Mouse (Mus musculus): ENCODE data around the gene Hlcs. TPM values are rescaled to one million over a fixed set of nuclear protein-coding genes. Genes with fewer than 3 reads are reported as not detected.
A peak's percentile ranks its signal among the peaks of the same experiment; 100 is the strongest.
"Not testable (repeated sequence)": the region's sequence is repeated elsewhere in the genome, so short reads cannot be mapped to it uniquely, and the experiment has no call there.

Gene Hlcs
- polyA plus RNA-seq, 1 experiment: 12.6 TPM

DNA sequence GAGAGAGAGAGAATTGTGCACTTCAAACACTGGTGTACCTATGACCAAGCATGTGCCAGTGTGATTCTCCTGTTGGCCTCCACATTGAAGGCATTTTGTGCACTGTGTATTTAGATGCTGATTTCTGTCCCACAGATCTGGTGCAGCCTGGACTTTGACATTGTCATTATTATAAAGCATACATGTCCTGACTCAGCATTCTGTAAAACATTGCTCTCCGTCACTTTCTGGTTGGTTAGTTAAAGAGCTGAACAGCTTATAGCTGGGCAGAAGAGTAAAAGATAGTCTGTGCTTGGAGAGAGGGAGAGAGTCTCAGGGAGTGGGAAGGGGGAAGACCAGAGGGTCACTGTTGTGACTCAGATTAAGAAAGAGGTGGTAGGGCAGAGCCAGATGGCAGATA, 32.4 kb upstream of the Hlcs start:
- Histone ChIP-seq H3K27me3 (ENCODE audit: control insufficient read depth, insufficient read depth, low read length, poor library complexity, severe bottlenecking) (no peaks in the 10 kb centered on the region), H3K9ac (ENCODE audit: low read depth, poor library complexity, severe bottlenecking) (no peak overlapping the region), H3K4me1 (ENCODE audit: control insufficient read depth, insufficient read depth, low read length) (no peaks in the 10 kb centered on the region), H3K36me3 (ENCODE audit: control insufficient read depth, insufficient read depth, low read length, poor library complexity, severe bottlenecking) (no peaks in the 10 kb centered on the region), H3K27ac (ENCODE audit: insufficient read depth, low read length) (no peak overlapping the region), H3K9me3 (replicated peaks; ENCODE audit: control insufficient read depth, insufficient read depth, low read length, poor library complexity, severe bottlenecking) (no peaks in the 10 kb centered on the region), H3K4me3 (ENCODE audit: low read depth, low read length) (no peak overlapping the region)
- TF ChIP-seq POLR2A (IDR thresholded peaks at IDR 0.05; ENCODE audit: insufficient read depth, low read length) (no peak), EP300 (IDR thresholded peaks at IDR 0.05; ENCODE audit: insufficient read depth, low read depth, low read length) (no peak), CTCF (IDR thresholded peaks at IDR 0.05; ENCODE audit: low read depth, low read length) (no peak)

DNA sequence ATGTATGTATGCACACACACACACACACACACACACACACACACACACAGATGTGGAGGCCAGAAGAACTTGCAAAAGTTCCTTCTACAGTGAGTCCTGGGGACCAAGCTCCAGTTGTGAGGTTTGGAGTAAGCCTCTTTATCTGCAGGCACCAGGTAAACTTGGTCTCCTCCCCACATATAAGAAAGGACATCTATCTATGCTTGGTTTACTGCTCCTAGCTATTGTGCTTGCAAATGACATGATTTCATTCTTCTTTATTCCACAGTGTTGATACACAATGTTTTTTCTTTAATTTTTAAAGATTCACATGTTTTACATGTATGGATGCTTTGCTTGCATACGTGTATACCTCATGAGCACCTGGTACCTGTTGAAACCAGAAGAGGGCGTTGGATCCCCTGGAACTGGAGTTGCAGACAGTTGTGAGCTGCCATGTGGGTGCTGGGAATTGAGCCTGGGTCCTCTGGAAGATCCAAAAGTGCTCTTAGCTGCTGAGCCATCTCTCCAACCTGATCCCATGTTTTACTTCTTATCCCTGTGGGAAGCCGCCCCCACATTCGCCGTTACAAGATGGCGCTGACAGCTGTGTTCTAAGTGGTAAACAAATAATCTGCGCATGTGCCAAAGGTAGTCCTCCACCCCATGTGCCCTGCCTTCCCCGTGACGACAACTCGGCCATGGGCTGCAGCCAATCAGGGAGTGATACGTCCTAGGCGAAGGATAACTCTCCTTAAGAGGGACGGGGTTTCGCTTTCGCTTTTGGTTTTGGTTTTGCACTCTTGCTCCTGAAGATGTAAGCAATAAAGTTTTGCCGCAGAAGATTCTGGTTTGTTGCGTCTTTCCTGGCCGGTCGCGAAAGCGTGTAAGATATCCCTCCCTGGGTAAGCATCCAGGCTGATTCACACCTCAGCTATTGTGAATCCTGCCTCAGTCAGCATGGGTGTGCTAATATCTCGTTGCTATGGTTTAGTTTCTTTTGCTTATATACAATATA, 26.1 kb upstream of the Hlcs start:
- H3K36me3 ChIP-seq (ENCODE audit: control insufficient read depth, insufficient read depth, low read length, poor library complexity, severe bottlenecking); H3K27me3 ChIP-seq (ENCODE audit: control insufficient read depth, insufficient read depth, low read length, poor library complexity, severe bottlenecking); H3K9ac ChIP-seq (ENCODE audit: low read depth, poor library complexity, severe bottlenecking); H3K4me3 ChIP-seq (ENCODE audit: low read depth, low read length); H3K4me1 ChIP-seq (ENCODE audit: control insufficient read depth, insufficient read depth, low read length); H3K27ac ChIP-seq (ENCODE audit: insufficient read depth, low read length); H3K9me3 ChIP-seq (replicated peaks; ENCODE audit: control insufficient read depth, insufficient read depth, low read length, poor library complexity, severe bottlenecking): not testable (repeated sequence)

DNA sequence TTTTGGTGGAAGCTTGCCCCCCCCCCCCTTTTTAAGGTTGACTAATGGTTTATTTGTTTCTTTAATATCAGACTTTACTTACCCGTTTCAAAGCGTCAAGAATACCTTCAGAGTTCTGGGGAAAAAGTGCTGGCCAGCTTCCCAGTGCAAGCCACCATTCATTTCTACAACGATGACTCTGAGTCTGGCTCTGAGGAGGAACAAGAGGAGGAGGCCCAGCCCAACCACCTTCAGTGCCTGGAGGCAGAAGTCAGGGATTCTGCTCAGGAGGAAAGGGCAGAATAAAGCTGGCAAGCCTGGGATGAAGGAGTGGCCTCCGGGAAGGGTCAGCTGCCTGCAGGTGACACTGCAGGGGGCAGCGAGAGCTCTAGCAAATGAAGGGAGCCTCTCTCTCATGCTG, 22.3 kb upstream of the Hlcs start:
- no peaks in the 10 kb centered on the region for H3K36me3 ChIP-seq (ENCODE audit: control insufficient read depth, insufficient read depth, low read length, poor library complexity, severe bottlenecking)
- H3K9ac ChIP-seq (ENCODE audit: low read depth, poor library complexity, severe bottlenecking): no peak overlapping the region
- TF ChIP-seq CTCF (IDR thresholded peaks at IDR 0.05; ENCODE audit: low read depth, low read length): no peak
- 0 out of 2 replicates have a peak, but pooled peaks cover 2% of the 10 kb centered on the region for H3K9me3 ChIP-seq (replicated peaks; ENCODE audit: control insufficient read depth, insufficient read depth, low read length, poor library complexity, severe bottlenecking)
- no peaks in the 10 kb centered on the region for H3K27me3 ChIP-seq (ENCODE audit: control insufficient read depth, insufficient read depth, low read length, poor library complexity, severe bottlenecking)
- H3K4me3 ChIP-seq (ENCODE audit: low read depth, low read length): no peak overlapping the region
- H3K4me1 ChIP-seq (ENCODE audit: control insufficient read depth, insufficient read depth, low read length): no peaks in the 10 kb centered on the region
- H3K27ac ChIP-seq (ENCODE audit: insufficient read depth, low read length): no peak overlapping the region

DNA sequence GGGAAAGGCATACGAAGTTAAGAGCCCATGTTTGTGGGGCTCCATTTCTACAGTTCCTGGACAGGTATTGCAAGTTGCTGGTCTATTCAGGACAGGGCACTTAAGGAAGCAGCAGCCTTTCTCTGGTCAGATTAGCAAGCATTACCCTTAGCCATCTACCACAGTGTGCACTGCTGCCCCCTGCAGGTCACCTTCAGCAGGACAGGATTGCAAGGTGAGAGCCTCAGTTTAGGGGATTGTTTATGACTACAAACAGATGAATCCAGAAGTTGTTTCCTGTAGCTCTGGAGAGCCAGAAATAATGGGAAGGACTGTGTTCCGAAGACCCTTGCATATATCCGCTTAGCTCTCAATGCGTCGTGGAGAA, 18.5 kb upstream of the Hlcs start:
- TF ChIP-seq CTCF (IDR thresholded peaks at IDR 0.05; ENCODE audit: low read depth, low read length): peak; percentile 94
- TF ChIP-seq POLR2A (IDR thresholded peaks at IDR 0.05; ENCODE audit: insufficient read depth, low read length): no peak
- no peak for TF ChIP-seq EP300 (IDR thresholded peaks at IDR 0.05; ENCODE audit: insufficient read depth, low read depth, low read length)
- Histone ChIP-seq H3K4me3 (ENCODE audit: low read depth, low read length) (no peak overlapping the region), H3K27me3 (ENCODE audit: control insufficient read depth, insufficient read depth, low read length, poor library complexity, severe bottlenecking) (peaks cover 5% of the 10 kb centered on the region; the same call in 1 of the 2 replicates), H3K4me1 (ENCODE audit: control insufficient read depth, insufficient read depth, low read length) (no peaks in the 10 kb centered on the region), H3K36me3 (ENCODE audit: control insufficient read depth, insufficient read depth, low read length, poor library complexity, severe bottlenecking) (no peaks in the 10 kb centered on the region), H3K9ac (ENCODE audit: low read depth, poor library complexity, severe bottlenecking) (no peak overlapping the region), H3K9me3 (replicated peaks; ENCODE audit: control insufficient read depth, insufficient read depth, low read length, poor library complexity, severe bottlenecking) (no peaks in the 10 kb centered on the region), H3K27ac (ENCODE audit: insufficient read depth, low read length) (no peak overlapping the region)

DNA sequence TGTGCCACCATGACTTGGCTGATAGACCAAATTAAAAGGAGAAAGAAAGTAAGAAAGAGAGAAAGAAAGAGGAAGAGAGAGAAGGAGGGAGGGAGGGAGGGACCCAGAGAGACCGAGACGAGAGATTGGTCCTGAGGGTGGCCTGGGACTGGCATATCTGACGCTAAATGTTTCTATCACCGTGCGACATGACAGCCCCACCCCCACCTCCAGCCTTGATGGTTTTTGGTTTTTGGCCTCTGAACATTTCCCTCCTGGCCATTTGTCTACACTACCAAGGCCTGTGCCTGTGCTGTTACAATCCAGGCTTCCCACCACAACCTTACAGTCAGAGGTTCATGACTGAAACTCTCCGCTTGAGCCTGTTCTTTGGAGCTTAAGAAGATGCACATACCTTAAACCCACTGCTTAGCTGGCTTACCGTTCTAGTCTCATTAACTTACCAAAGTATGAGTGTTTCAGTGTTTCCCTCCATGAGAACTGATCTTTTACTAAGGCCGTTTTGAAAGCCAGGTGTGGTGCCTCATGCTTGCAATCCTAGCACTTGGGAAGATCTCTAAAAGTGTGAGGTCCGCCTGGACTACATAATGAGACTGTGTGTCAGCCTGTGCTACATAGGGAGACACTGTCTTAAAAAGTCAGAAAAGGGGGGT, 18.0 kb upstream of the Hlcs start:
- Histone ChIP-seq H3K36me3 (ENCODE audit: control insufficient read depth, insufficient read depth, low read length, poor library complexity, severe bottlenecking) (no peaks in the 10 kb centered on the region), H3K9me3 (replicated peaks; ENCODE audit: control insufficient read depth, insufficient read depth, low read length, poor library complexity, severe bottlenecking) (no peaks in the 10 kb centered on the region), H3K4me1 (ENCODE audit: control insufficient read depth, insufficient read depth, low read length) (no peaks in the 10 kb centered on the region), H3K27ac (ENCODE audit: insufficient read depth, low read length) (no peak overlapping the region), H3K27me3 (ENCODE audit: control insufficient read depth, insufficient read depth, low read length, poor library complexity, severe bottlenecking) (peaks cover 5% of the 10 kb centered on the region; the same call in 1 of the 2 replicates), H3K4me3 (ENCODE audit: low read depth, low read length) (no peak overlapping the region), H3K9ac (ENCODE audit: low read depth, poor library complexity, severe bottlenecking) (no peak overlapping the region)
- TF ChIP-seq POLR2A (IDR thresholded peaks at IDR 0.05; ENCODE audit: insufficient read depth, low read length) (no peak), EP300 (IDR thresholded peaks at IDR 0.05; ENCODE audit: insufficient read depth, low read depth, low read length) (no peak), CTCF (IDR thresholded peaks at IDR 0.05; ENCODE audit: low read depth, low read length) (no peak)

DNA sequence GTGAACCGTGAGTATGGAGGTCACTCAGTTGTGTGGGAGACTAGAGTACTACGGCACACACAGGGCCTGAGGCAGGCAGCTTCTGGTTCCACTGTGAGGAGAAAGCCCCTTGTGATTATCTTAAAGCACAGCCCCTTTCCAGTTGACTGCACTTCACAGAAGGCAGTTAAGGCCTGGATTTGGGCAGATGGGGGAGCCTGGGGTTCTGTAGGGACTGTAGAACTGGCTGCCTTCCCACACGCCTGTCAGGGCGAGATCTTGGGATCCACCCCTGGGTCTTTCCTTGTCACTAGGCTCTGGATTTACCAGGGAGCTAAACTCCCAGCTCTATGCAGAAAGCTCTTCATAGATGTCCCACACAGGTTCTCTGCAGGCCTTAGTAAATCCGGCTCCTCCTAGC, 17.1 kb upstream of the Hlcs start:
- no peak overlapping the region for H3K27ac ChIP-seq (ENCODE audit: insufficient read depth, low read length)
- H3K27me3 ChIP-seq (ENCODE audit: control insufficient read depth, insufficient read depth, low read length, poor library complexity, severe bottlenecking): peaks cover 5% of the 10 kb centered on the region; the same call in 1 of the 2 replicates

More for the DNA sequence above, 17.1 kb upstream of the Hlcs start:
- TF ChIP-seq CTCF (IDR thresholded peaks at IDR 0.05; ENCODE audit: low read depth, low read length): no peak
- no peak for TF ChIP-seq POLR2A (IDR thresholded peaks at IDR 0.05; ENCODE audit: insufficient read depth, low read length)
- TF ChIP-seq EP300 (IDR thresholded peaks at IDR 0.05; ENCODE audit: insufficient read depth, low read depth, low read length): no peak
- Histone ChIP-seq H3K9me3 (replicated peaks; ENCODE audit: control insufficient read depth, insufficient read depth, low read length, poor library complexity, severe bottlenecking) (no peaks in the 10 kb centered on the region), H3K9ac (ENCODE audit: low read depth, poor library complexity, severe bottlenecking) (no peak overlapping the region), H3K4me3 (ENCODE audit: low read depth, low read length) (no peak overlapping the region), H3K4me1 (ENCODE audit: control insufficient read depth, insufficient read depth, low read length) (no peaks in the 10 kb centered on the region), H3K36me3 (ENCODE audit: control insufficient read depth, insufficient read depth, low read length, poor library complexity, severe bottlenecking) (no peaks in the 10 kb centered on the region)

Measured in ES-Bruce4 (cell line).